Mouse (Mus musculus): ENCODE data around the gene Grm7.

- TF ChIP-seq CTCF (conservative IDR thresholded peaks at IDR 0.05; ENCODE audit: insufficient read depth, insufficient read length, low read depth, low read length) (no peak), POLR2A (IDR thresholded peaks at IDR 0.05; ENCODE audit: low read depth, low read length) (no peak)
These were observed 88.5 kb downstream of the Grm7 start for GRCm38 (mm10) chr6:110733914-110734313.
